Mouse (Mus musculus) c-Kit-positive CD71-positive TER-119-negative erythroid progenitor cells, embryonic 14.5 days (primary cell): Measurements from ENCODE around the gene Vwa3a.

Experiments
- DNase-seq: peaks from one replicate; pipeline ENCODE4 v3.0.0-alpha.2; 2013; ENCODE audit warnings: low read depth

Gene Vwa3a

DNA sequence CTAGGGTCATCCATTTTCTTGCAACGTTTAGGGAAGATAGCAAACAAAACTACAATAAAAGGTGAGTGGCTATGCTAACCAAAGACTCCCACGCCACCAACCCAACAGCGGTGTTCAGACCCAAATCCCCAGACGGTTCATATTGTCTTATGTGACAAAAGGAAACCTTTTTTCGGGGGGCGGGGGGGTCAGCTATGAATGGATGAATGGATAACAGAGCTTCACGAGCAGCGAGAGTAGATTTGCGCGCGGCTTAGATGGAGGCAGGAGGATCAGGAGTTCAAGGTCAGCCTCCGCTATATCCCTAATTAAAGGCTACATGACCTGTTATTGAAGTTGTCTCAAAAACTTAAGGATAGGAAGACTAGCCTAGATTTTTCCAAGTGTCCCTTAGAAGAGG is 97.2 kb downstream of the Vwa3a start:
- no peak for DNase-seq

DNA sequence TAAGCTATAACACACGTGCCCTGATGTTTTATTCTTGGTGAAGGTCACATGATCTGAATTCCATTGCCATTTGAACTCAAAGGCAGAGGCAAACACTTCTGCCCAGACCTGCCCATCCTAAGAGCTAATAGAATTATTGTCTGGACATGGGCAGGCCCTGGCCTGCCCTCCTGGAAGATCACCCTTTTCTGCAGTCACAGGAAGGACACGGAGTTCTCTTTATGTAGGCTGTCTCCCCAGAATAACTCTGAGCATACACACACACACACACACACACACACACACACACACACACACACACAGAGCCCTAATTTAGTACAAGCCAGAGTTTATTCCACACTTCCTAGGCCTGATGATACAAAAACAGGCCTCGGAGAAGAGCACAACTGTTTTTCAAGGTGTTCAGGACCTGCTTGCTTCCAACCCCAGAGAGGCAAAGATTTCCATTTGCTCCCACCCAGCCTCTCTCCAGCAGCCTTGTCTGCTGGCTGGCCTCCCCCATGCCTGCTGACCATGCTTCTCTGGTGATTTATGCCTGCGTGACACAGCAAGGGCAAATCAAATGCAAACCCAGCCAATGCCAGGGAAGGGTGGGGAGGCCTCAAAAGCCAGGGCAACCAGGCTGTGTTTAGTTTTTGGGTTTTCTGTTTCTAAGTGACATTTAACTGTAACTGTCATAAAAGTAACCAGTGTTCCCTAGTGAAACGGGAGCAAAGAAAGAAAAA is 99.5 kb downstream of the Vwa3a start:
- no peak for DNase-seq

DNA sequence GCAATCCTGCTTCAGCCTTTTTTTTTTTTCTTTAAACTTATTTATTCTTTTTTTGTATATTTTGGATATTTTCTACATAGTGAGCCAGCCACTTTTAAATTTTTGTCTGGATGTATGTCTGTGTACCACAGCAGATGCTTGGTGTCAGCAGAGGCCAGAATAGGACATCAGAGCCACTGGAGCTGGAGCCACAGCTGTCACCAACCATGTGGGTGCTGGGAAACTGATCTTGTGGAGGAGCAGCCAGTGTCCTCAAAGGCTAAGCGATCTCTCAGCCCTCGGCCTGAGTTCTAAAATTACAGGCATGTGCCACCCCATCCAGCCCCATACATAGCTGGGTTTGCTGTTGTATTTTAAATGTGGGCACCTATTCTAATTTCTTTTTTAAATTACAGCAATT is 100.7 kb downstream of the Vwa3a start:
- DNase-seq, result no peak

DNA sequence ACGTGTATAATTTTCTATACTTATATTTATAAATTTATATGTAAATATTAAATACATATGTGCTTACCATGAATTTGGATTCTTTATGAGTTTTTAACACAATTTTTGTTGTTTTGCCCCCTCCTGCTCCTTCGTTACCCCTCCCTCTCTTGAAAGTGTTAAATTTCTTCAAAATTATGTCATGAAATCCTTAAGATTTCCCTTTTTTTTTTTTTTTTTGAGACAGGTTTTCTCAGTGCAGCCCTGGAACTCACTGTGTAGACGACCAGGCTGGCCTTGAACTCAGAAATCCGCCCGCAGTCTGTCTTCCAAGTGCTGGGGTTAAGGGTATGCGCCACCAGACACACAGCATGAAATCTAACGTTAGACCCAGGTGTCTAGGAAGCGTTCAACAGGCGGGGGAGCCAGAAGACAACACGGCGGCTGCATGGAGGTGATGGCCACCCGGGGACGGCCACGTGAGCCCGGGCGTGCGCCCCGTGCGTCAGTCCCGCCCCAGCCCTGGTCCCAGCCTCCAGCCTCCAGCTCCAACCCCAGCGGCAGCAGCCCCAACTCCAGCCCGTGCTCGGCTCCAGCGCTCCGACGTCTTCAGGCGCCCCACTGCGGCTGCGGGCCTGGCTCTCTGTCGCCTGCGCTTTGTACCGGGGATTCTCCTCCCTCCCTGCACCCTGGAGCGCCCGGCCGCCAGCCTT is 103.4 kb downstream of the Vwa3a start, which contains the start of gene Eef2k:
Eef2k (plus strand) TSS at position 487 of the 692 bp plus-strand sequence.
- DNase-seq, result peak; percentile 94

DNA sequence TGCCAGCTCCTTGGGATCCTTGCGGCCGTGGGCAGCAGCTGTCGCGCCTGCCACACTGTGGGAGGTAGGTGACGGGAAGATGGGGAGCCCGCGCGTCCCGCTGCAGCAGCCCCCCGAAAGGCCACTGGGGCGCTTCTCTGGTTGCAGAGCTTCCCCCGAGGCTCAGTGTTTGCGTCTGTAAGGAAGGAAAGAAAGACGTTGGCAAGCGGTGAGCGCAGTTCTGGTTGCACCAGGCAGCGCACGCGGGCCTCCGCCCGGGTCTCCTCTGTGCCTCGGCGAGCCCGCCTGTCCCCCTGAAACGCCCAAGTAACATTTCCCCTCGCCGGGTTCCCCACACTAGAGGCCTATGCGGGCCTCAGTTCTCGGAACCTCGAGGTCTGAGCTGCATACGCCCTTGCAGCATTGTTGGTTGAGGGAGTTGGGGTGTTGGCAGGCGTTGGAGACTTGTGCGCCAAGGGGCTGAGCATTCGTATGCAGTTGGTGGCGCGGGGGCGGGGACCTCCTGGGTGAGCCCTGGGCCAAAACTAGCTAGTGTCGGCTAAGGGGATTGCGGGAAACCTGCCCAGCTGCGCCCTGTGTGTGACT is 104.0 kb downstream of the Vwa3a start:
- DNase-seq, result peak; percentile 83

DNA sequence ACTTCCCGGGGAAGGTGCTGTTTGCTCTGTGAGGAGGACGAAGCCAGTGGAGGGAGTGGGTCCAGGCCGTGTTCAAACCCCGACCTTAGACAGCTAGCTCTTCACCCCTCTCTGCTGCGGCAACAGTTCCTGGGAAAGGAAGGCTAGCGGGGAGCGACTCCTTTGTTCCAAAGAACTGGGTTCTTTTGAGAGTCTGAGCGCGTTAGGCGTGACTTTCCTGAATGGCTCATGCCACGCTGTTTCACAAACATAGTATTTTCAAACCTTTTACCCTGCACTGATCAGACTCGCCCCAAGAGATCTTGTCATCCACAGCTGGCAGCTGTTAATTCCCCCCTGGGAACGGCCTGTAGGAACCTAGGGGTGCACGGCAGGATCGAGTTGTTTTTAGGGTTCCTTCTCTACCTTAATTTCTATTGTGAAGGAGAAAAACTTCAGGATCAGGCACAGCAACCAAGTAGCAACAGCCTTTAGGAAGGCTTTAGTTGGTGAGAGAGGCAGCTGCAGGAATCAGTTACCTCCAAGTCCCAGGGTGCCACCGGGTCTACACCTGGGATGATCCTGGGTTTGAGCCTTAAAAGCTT is 104.8 kb downstream of the Vwa3a start:
- DNase-seq, result no peak

DNA sequence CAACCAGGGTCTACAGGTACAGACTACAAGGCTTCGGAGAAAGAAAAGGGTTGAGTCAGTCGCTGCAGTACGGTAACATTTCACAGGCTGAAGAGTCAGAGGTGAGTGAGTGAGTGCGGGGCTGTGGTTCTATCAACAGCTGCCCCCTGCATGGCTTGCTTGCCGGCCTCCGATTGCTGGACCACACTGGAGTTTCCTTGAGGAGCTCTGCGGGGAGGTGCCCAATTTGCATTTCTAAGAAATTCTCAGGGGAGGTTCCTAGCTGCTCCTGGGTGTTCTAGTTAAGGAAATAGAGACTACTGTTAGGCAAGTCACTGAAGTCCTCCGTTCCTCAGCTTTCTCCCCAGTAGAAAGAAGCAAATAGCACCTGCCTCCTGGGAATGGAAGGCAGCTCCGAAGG is 105.6 kb downstream of the Vwa3a start:
- DNase-seq, result no peak

DNA sequence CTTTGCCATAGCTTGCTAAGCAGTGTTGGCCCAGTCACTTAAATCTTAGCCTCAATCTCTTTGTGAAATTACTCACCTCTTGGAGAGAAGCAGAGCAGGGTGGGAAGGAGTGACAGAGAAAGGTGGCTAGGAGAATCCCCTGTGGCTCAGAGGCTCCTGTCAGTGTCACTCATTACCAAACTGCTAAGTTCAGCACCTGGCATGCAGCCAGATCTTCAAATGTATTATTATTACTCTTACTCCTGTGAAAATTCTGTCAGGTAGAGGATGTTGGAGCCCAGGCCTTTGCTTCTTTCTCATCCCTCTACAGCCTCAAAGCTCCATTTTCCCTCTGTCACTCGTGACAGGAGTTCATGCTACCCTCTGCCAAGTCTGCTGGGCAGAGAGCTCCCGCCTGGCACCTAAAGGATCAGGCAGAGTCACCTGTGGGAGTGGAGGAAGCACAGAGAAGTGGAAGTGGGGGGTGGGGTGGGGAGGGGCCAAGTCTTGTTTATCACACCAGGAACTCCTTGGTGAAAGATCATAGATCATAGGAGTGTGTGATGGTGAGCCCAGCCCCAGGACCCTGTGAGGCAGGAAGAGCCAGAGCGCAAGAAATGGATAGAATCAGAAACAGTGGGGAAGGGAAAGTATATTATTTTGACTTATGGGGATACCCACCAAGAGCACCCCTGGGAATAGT is 109.9 kb downstream of the Vwa3a start:
- no peak for DNase-seq

DNA sequence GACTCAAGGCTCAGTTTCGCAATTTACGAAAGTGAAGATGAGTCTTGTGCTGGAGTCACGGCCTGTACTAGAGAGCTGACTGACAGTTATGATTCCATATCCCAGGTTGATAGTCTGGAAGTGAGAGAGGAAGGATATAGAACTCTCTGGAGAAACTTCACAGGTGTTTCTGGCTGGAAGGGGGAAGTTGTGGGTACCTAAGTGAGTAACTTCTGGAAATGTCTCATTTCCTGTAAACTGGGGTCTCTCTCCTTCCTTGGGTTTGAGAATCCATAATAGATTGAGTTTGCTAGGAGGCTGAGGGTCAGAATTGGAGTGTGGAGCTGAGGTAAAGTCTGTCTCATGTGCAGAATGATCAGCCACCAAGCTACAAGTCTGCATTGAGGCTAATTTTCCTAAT is 111.0 kb downstream of the Vwa3a start:
- no peak for DNase-seq
